Mouse (Mus musculus) Patski (cell line): ENCODE measurements at regions not wholly inside any gene's neighbourhood (a gene's known extent, or its start where the extent isn't known, plus 50 kb on each side); places are given as distances from the start of the nearest gene placed in this dataset.

ENCODE experiments used
- ATAC-seq: fragments of 100-300 bp; one replicate; pipeline ENCODE4 v1.8.0; 2021
- CTCF ChIA-PET: fragments of 350-600 bp; sonication (Branson Sonifier 250); formaldehyde crosslinking; loops from one replicate; lab custom pipeline; 2022; ENCODE audit warnings: inconsistent platforms; lab: Charles Lee
- POLR2A ChIA-PET: fragments of 350-600 bp; sonication (Branson Sonifier 250); formaldehyde crosslinking; loops from one replicate; lab custom pipeline; 2022; ENCODE audit warnings: antibody characterized with exemption, inconsistent platforms; lab: Charles Lee
- DNase-seq: peaks from one replicate; pipeline ENCODE4 v3.0.0-alpha.2; 2011; ENCODE audit warnings: low read depth, low spot score
- H3K27me3 ChIP-seq: fragments of 371-371 bp; one replicate; pipeline ENCODE4 v1.5.1; 2021
- CTCF ChIP-seq: fragments of 100-300 bp; IDR thresholded peaks from one replicate; pipeline ENCODE4 v1.5.1; 2021
- in situ Hi-C: fragments of 300-500 bp; cut with MboI; formaldehyde crosslinking; loops from 3 replicates; pipeline ENCODE4 v1.11.1; 2018; ENCODE audit warnings: low pct_unique_long_range_greater_than_20kb, mixed read lengths

- DNase-seq: no peak
- CTCF ChIA-PET: no interaction called here
- peaks cover 22% of the 10 kb centered on the region for H3K27me3 ChIP-seq
- in situ Hi-C loops: no loop called here
- POLR2A ChIA-PET: no interaction called here
- no peak for TF ChIP-seq CTCF
- ATAC-seq: no peak
These were observed 350.4 kb downstream of the Gm45692 start for GRCm38 (mm10) chr8:26469705-26470104.

GRCm38 (mm10) chr8:26471811-26472550, 352.6 kb downstream of the Gm45692 start:
- in situ Hi-C loops: no loop called here
- DNase-seq (no peak), ATAC-seq (no peak)
- H3K27me3 ChIP-seq: peaks cover 27% of the 10 kb centered on the region
- CTCF ChIA-PET: interaction anchor here (1.1 kb wide), 1 partner anchor 14 kb away, joined by 3 read pairs; no protein-coding TSS in a partner anchor
- POLR2A ChIA-PET: no interaction called here
- TF ChIP-seq CTCF: no peak

GRCm38 (mm10) chr8:26484749-26485148, 365.4 kb downstream of the Gm45692 start:
- in situ Hi-C loops: no loop called here
- ATAC-seq (no peak), DNase-seq (no peak)
- peaks cover 22% of the 10 kb centered on the region for H3K27me3 ChIP-seq
- no peak for TF ChIP-seq CTCF
- ChIA-PET POLR2A (no interaction called here), CTCF (no interaction called here)

GRCm38 (mm10) chr8:26487866-26488265, 368.5 kb downstream of the Gm45692 start:
- H3K27me3 ChIP-seq: peaks cover 22% of the 10 kb centered on the region
- TF ChIP-seq CTCF: no peak
- ATAC-seq (no peak), DNase-seq (no peak)
- ChIA-PET POLR2A (no interaction called here), CTCF (interaction anchor here (0.6 kb wide), 1 partner anchor 290 kb away, joined by 3 read pairs; no protein-coding TSS in a partner anchor)
- in situ Hi-C loops: no loop called here

- H3K27me3 ChIP-seq: peaks cover 27% of the 10 kb centered on the region
- POLR2A ChIA-PET: no interaction called here
- CTCF ChIA-PET: no interaction called here
- in situ Hi-C loops: no loop called here
- no peak for DNase-seq
- TF ChIP-seq CTCF: no peak
- ATAC-seq: no peak
These were observed 369.3 kb downstream of the Gm45692 start for GRCm38 (mm10) chr8:26488590-26488989.

- in situ Hi-C loops: no loop called here
- no peak for ATAC-seq
These were observed 382.0 kb downstream of the Gm45692 start for GRCm38 (mm10) chr8:26501196-26501813.

GRCm38 (mm10) chr8:26501814-26502572, 382.7 kb downstream of the Gm45692 start:
- no peak for TF ChIP-seq CTCF
- in situ Hi-C loops: no loop called here
- ChIA-PET CTCF (no interaction called here), POLR2A (no interaction called here)
- ATAC-seq (no peak), DNase-seq (no peak)
- peaks cover 5% of the 10 kb centered on the region for H3K27me3 ChIP-seq

More at GRCm38 (mm10) chr8:26501196-26501813, 382.0 kb downstream of the Gm45692 start:
- H3K27me3 ChIP-seq: peaks cover 5% of the 10 kb centered on the region
- CTCF ChIA-PET: no interaction called here
- no peak for DNase-seq
- POLR2A ChIA-PET: no interaction called here
- no peak for TF ChIP-seq CTCF

GRCm38 (mm10) chr8:26502772-26503171, 383.4 kb downstream of the Gm45692 start:
- CTCF ChIA-PET: no interaction called here
- TF ChIP-seq CTCF: no peak
- POLR2A ChIA-PET: no interaction called here
- peaks cover 5% of the 10 kb centered on the region for H3K27me3 ChIP-seq
- in situ Hi-C loops: no loop called here
- DNase-seq (no peak), ATAC-seq (no peak)

- in situ Hi-C loops: no loop called here
- no peak for DNase-seq
- ChIA-PET CTCF (no interaction called here), POLR2A (no interaction called here)
- ATAC-seq: no peak
- peaks cover 10% of the 10 kb centered on the region for H3K27me3 ChIP-seq
- no peak for TF ChIP-seq CTCF
These were observed 384.6 kb downstream of the Gm45692 start for GRCm38 (mm10) chr8:26503918-26504317.

GRCm38 (mm10) chr8:26504319-26505035, 385.1 kb downstream of the Gm45692 start:
- TF ChIP-seq CTCF: no peak
- in situ Hi-C loops: no loop called here
- ATAC-seq (no peak), DNase-seq (no peak)
- peaks cover 10% of the 10 kb centered on the region for H3K27me3 ChIP-seq
- CTCF ChIA-PET: no interaction called here
- POLR2A ChIA-PET: no interaction called here
